Mouse (Mus musculus): ENCODE data around the gene Fa2h. TPM values are rescaled to one million over a fixed set of nuclear protein-coding genes. Genes with fewer than 3 reads are reported as not detected.
"Not testable (repeated sequence)": the region's sequence is repeated elsewhere in the genome, so short reads cannot be mapped to it uniquely, and the experiment has no call there.

Fa2h gene
- polyA plus RNA-seq, 1 experiment from 2014 or later, result 4.3 TPM

DNA sequence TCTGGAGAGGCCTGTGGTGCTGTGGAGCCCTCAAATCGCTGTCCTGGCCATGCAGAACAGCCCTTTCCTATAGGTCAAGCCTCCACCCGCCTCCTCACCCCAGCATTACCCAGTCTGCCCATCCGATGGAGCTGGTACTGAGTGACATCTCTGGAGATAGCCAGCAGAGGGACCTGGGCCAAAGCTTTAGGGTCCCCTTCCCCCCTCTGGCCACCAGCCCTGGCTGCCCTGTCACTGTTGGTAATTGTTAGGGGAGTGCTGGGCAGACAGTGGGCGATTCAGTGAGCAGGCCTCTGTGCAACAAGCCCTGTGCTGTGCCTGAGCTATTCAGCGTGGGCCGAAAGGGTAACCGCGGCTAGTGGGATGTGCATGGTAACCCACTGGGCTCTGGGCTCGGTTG, 40.1 kb downstream of the Fa2h start:
- no peaks in the 10 kb centered on the region for H3K27me3 ChIP-seq (replicated peaks)
- no peaks in the 10 kb centered on the region for H3K9me3 ChIP-seq
- H3K36me3 ChIP-seq, result no peaks in the 10 kb centered on the region
- H3K9ac ChIP-seq, result no peak overlapping the region
- ATAC-seq (ENCODE audit: insufficient read depth, low FRiP score, low read depth), result no peak
- 84% methylated on average over 9 of the region's 9 CpGs for WGBS
- H3K4me1 ChIP-seq, result no peaks in the 10 kb centered on the region
- no peak overlapping the region for H3K4me2 ChIP-seq
- no peak overlapping the region for H3K4me3 ChIP-seq (replicated peaks)
- no peak overlapping the region for H3K27ac ChIP-seq

DNA sequence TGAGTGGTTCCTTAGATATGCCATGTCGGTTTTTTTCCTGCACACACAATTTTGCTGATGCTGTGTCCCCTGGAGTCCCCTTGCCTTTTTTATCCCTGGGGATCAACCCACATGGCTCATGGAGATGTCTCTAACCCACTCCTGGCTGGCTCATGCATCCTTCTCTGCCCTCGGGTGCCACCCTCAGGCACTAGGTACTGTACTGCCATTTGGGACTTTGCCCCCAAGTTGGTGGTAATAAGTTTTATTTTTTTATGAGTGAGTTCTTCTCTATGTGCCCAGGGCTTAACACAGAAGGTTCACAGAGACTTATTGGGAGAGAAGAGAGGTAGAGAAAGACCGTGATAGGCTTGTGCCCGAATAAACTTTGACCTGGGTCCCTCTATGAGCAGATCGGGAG, 41.3 kb downstream of the Fa2h start:
- Histone ChIP-seq H3K9me3 (no peaks in the 10 kb centered on the region), H3K27me3 (replicated peaks) (no peaks in the 10 kb centered on the region), H3K4me1 (no peaks in the 10 kb centered on the region), H3K4me3 (replicated peaks) (no peak overlapping the region), H3K9ac (no peak overlapping the region), H3K36me3 (no peaks in the 10 kb centered on the region), H3K27ac (no peak overlapping the region), H3K4me2 (no peak overlapping the region)
- ATAC-seq (ENCODE audit: insufficient read depth, low FRiP score, low read depth), result no peak
- 77% methylated on average over 5 of the region's 5 CpGs for WGBS

DNA sequence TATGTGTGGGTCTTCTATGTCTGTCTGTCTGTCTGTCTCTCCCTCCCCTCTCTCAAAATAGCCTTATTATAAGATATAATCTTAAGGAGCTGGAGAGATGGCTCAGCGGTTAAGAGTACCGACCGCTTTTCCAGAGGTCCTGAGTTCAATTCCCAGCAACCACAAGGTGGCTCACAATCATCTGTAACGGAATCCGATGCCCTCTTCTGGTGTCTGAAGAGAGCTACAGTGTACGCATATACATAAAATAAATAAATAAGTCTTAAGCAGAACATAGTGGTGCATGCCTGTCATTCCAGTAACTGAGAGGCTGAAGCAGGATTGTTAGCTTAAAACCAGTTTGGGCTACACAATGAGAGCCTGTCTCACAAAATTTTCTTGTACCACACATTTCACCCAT, 43.0 kb downstream of the Fa2h start:
- no peak overlapping the region for H3K9ac ChIP-seq
- 88% methylated on average over 6 of the region's 6 CpGs for WGBS
- H3K27ac ChIP-seq, result no peak overlapping the region
- no peaks in the 10 kb centered on the region for H3K4me1 ChIP-seq
- H3K27me3 ChIP-seq (replicated peaks), result no peaks in the 10 kb centered on the region
- H3K9me3 ChIP-seq, result no peaks in the 10 kb centered on the region
- no peaks in the 10 kb centered on the region for H3K36me3 ChIP-seq
- no peak overlapping the region for H3K4me2 ChIP-seq
- no peak overlapping the region for H3K4me3 ChIP-seq (replicated peaks)
- ATAC-seq (ENCODE audit: insufficient read depth, low FRiP score, low read depth), result no peak

DNA sequence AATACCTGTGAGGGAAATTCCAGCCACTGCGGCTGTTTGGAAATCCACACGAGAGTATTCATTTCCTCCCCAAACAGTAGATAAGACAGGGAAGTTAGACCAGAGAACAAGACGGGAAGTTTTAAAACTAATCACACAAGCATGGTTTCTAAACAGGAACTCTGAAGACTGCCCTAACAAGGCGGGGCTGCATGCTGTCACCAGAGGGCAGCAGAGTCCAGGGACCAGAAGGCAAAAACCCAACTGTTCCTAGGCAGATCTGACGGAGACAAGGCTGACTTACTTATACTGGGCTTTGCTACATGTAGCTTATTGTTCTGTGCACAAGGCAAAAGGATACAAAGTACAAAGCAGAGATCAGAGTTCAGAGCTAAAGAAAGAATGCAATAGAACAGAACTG, 50.4 kb downstream of the Fa2h start:
- no peak overlapping the region for H3K9ac ChIP-seq
- no peaks in the 10 kb centered on the region for H3K4me1 ChIP-seq
- 11% methylated on average over 5 of the region's 5 CpGs for WGBS
- H3K27me3 ChIP-seq (replicated peaks), result no peaks in the 10 kb centered on the region
- no peaks in the 10 kb centered on the region for H3K9me3 ChIP-seq
- H3K27ac ChIP-seq, result no peak overlapping the region
- H3K36me3 ChIP-seq, result no peaks in the 10 kb centered on the region
- no peak overlapping the region for H3K4me3 ChIP-seq (replicated peaks)
- H3K4me2 ChIP-seq, result no peak overlapping the region
- no peak for ATAC-seq (ENCODE audit: insufficient read depth, low FRiP score, low read depth)

DNA sequence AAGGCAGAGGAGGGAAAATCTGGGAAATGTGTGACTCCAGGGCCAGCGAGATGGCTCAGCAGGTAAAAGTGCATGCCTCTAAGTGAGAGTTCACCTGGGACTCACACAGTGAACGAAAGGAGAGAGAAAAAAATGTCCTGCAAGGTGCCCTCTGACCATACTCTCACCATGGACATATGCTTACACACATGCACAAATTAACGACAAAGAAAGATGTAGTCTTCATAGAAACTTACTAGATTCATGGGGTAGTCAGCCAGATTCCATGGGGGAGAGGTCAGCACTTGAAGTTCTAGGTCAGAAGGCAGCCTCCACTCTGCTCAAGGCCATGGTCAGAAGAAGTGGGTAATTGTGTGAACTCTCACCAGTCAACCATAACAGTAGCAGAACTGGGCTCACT, 53.4 kb downstream of the Fa2h start:
- H3K4me2 ChIP-seq, result no peak overlapping the region
- 0 out of 2 replicates have a peak, but pooled peaks cover 4% of the 10 kb centered on the region for H3K4me1 ChIP-seq
- WGBS, result 63% methylated on average over 3 of the region's 3 CpGs
- H3K27me3 ChIP-seq (replicated peaks), result no peaks in the 10 kb centered on the region
- no peak overlapping the region for H3K4me3 ChIP-seq (replicated peaks)
- ATAC-seq (ENCODE audit: insufficient read depth, low FRiP score, low read depth), result no peak
- no peaks in the 10 kb centered on the region for H3K36me3 ChIP-seq
- H3K9ac ChIP-seq, result no peak overlapping the region
- H3K27ac ChIP-seq, result no peak overlapping the region
- H3K9me3 ChIP-seq, result no peaks in the 10 kb centered on the region

DNA sequence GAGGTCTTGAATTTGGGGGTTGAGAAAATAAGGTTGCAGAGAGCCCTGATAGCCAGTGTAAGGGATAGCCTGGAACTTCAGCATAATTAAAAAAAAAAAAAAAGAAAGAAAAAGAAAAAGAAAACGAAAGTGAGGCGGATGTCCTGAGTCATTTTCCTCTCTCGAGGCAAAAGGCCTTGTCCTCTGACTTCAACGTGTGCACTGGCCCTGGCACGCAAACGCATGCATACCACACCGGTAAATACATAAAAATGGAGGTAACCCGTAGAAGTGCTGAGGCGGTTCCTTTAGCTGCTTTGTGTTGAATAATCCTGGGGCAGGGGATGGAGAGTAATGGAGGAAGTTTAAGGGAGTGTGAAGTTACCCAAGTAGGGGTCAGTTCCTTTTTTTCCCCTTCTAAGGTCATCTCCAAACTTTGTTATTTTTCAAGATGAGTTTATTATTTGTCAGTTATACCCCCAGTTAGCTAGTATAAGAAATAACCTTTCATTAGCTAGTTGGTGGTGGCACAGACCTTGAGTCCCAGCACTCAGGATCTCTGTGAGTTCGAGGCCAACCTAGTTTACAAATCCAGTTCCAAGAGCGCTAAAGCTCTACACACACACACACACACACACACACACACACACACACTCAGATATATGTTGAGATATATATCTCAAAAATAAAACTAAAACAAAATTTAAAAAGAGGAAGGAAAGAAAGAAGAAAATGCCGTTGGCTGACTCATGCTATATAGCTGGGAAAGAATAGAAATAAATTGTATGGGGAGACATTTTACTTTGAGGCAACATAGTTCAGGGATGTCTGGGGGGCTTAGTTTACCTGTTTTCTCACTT, 55.0 kb downstream of the Fa2h start:
- Histone ChIP-seq H3K9me3 (no peaks in the 10 kb centered on the region), H3K27me3 (replicated peaks) (no peaks in the 10 kb centered on the region), H3K4me3 (replicated peaks) (peak overlapping the region; percentile 52), H3K4me2 (peak overlapping the region; percentile 96), H3K9ac (no peak overlapping the region), H3K27ac (no peak overlapping the region; the same call in 1 of the 2 replicates), H3K4me1 (0 out of 2 replicates have a peak, but pooled peaks cover 4% of the 10 kb centered on the region), H3K36me3 (no peaks in the 10 kb centered on the region)
- 38% methylated on average over 12 of the region's 12 CpGs for WGBS
- no peak for ATAC-seq (ENCODE audit: insufficient read depth, low FRiP score, low read depth)

DNA sequence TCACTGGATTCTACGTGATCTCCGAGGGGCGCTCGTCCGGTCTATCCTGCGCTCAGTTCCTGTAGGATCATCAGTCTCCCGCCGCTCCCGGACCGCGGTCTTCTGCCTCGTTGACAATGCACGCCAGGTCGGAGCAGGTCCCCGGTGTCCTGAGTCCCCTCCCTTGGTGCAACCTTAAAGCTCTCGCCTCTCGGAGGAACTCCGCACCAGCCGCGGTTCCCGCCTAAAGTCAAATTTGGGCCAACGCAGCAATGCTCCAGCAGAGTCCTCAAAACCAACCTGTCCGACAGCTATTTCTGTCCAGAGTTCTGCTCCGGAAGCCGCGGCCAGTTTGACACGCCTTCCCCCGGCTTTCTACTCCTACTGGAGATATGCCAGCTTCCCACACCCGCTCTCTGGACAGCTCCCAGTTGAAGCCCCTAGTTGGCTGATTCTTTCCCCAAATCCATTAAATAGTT, 55.7 kb downstream of the Fa2h start, which contains the start of gene Mlkl:
Gene Mlkl, minus strand, starts transcription at position 288 of the 458 bp plus-strand sequence.
- Histone ChIP-seq H3K9me3 (no peaks in the 10 kb centered on the region), H3K4me1 (0 out of 2 replicates have a peak, but pooled peaks cover 4% of the 10 kb centered on the region), H3K27me3 (replicated peaks) (no peaks in the 10 kb centered on the region), H3K4me3 (replicated peaks) (peak within 1 kb of the TSS; percentile 52), H3K9ac (peak within 1 kb of the TSS; percentile 16; the same call in 1 of the 2 replicates), H3K27ac (peak within 1 kb of the TSS; percentile 7; the same call in 1 of the 2 replicates), H3K36me3 (no peaks in the 10 kb centered on the region), H3K4me2 (peak within 1 kb of the TSS; percentile 96)
- ATAC-seq (ENCODE audit: insufficient read depth, low FRiP score, low read depth), result no peak
- WGBS, result under 1% methylated on average over 29 of the region's 29 CpGs

DNA sequence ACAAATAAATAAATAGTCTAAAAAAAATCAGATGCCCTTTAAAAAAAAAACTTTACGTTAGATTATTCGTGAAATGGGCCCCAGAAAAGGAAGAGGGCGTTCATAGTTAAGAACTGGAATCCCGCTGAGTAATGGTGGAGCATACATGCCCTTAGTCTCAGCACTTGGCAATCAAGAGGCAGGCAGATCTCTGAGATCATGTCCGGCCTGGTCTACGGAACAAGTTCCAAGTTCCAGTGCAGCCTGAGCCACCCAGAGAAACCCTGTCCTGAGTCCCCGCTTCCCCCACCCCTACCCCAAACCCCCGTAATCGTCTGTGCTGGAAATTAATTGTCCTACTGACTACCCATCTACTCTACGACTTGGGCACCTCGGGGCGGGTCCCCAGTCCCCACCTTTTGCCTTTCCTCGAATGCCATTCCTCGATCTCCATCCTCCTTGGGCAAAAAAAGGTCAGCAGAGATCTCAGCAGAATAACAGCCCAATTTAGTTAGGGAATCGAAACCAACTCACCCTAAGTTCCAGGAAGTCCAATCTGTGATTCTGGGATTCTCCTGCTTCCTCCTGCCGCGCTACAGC, 56.2 kb downstream of the Fa2h start:
- no peaks in the 10 kb centered on the region for H3K36me3 ChIP-seq
- H3K9me3 ChIP-seq, result no peaks in the 10 kb centered on the region
- WGBS, result 22% methylated on average over 17 of the region's 17 CpGs
- H3K4me2 ChIP-seq, result peak overlapping the region; percentile 96
- 0 out of 2 replicates have a peak, but pooled peaks have one; percentile 14 for ATAC-seq (ENCODE audit: insufficient read depth, low FRiP score, low read depth)
- 0 out of 2 replicates have a peak, but pooled peaks cover 4% of the 10 kb centered on the region for H3K4me1 ChIP-seq
- H3K27me3 ChIP-seq (replicated peaks), result no peaks in the 10 kb centered on the region
- H3K27ac ChIP-seq, result 0 out of 2 replicates have a peak overlapping the region, but pooled peaks have one; percentile 7
- H3K4me3 ChIP-seq (replicated peaks), result peak overlapping the region; percentile 52
- H3K9ac ChIP-seq, result 0 out of 2 replicates have a peak overlapping the region, but pooled peaks have one; percentile 16

DNA sequence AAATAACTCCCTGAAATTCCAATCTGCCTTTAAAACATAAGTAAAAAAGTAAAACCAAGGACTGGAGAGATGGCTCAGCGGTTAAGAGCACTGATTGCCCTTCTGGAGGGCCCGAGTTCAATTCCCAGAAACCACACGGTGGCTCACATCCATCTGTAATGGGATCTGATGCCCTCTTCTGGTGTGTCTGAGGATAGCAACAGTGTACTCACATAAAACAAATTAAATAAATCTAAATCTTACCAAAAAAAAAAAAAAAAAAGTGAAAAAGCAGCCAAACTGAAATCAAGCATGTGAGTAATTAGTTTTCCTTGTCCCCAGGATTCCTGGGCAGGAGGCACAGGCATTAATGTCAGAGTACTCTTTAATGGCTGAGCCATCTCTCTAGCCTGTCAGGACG, 56.9 kb downstream of the Fa2h start:
- ATAC-seq (ENCODE audit: insufficient read depth, low FRiP score, low read depth), result no peak
- H3K9me3 ChIP-seq, result no peaks in the 10 kb centered on the region
- H3K36me3 ChIP-seq, result no peaks in the 10 kb centered on the region
- H3K4me3 ChIP-seq (replicated peaks), result no peak overlapping the region
- WGBS, result 81% methylated on average over 4 of the region's 4 CpGs
- no peak overlapping the region for H3K9ac ChIP-seq
- H3K4me1 ChIP-seq, result 0 out of 2 replicates have a peak, but pooled peaks cover 4% of the 10 kb centered on the region
- H3K4me2 ChIP-seq, result no peak overlapping the region
- no peaks in the 10 kb centered on the region for H3K27me3 ChIP-seq (replicated peaks)
- H3K27ac ChIP-seq, result no peak overlapping the region

DNA sequence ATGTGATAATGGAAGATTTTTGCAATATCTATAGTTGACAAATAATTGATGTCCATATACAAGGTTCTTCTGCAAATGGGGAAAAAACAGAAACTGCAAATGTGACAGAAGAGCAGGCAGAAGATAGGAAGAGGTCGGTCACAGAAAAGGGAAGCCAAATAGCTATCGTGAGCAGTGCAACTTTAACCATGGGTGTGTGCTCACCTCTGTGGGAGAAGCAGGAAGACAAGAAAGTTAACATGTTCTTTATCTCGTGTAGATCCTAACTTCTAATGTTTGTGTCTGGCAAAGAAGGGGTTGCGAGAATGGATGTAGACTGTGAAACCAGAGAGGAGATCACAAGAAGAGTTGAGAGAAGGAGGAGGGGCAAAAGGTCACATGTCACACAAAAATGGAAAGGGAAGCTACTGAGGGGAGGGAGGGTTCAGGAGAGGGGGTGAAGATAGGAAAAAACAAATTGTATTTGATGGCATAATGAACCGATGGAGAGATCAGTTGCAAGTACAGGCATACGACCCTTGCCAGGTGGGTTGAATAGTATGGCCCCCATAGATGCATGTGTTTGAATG, 68.3 kb downstream of the Fa2h start:
- Histone ChIP-seq H3K4me2 (no peak overlapping the region), H3K27ac (no peak overlapping the region), H3K4me1 (no peaks in the 10 kb centered on the region), H3K9me3 (no peaks in the 10 kb centered on the region), H3K4me3 (replicated peaks) (no peak overlapping the region), H3K9ac (no peak overlapping the region), H3K36me3 (no peaks in the 10 kb centered on the region), H3K27me3 (replicated peaks) (no peaks in the 10 kb centered on the region)
- WGBS, result 72% methylated on average over 6 of the region's 6 CpGs
- ATAC-seq (ENCODE audit: insufficient read depth, low FRiP score, low read depth), result no peak

DNA sequence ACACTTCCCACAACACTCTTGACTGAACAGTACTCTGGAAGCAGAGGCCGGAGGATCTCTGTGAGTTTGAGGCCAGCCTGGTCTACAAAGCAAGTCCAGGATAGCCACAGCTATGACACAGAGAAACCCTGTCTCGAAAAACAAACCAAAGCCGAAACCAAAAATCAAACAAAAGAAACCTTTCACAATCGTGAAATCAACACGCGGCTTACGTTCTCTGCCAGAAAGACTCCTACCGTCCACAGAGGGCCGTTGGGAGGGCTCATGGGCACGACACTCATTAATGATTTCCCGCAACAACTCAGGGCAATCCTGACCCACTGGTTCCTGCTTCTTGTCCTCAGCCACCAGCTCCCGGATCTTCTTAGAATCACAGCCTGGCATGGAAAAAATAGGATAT, 78.9 kb downstream of the Fa2h start:
- no peak for ATAC-seq (ENCODE audit: insufficient read depth, low FRiP score, low read depth)
- Histone ChIP-seq H3K27ac (no peak overlapping the region), H3K36me3 (no peaks in the 10 kb centered on the region), H3K4me2 (no peak overlapping the region), H3K4me3 (replicated peaks) (no peak overlapping the region), H3K4me1 (no peaks in the 10 kb centered on the region), H3K9ac (no peak overlapping the region), H3K9me3 (no peaks in the 10 kb centered on the region), H3K27me3 (replicated peaks) (no peaks in the 10 kb centered on the region)
- WGBS, result 83% methylated on average over 12 of the region's 12 CpGs

DNA sequence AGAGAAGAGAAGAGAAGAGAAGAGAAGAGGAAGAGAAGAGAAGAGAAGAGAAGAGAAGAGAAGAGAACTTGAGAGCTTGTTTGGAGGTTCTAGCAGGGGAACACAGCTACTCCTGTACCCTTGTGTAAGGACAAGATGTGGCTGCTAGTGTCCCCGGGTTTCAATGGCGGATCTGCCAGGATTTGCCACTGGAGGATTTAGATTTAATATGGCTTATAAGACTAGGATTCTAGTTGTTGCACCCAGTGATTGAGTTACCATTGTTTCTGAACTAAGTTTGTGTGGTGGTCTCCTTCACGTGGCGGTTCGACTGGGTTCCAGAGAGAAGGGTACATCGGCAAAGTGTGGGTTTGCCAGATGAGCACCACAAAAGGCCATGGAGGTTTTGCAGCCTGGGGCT, 79.7 kb downstream of the Fa2h start:
- H3K4me2 ChIP-seq; H3K9me3 ChIP-seq; H3K27me3 ChIP-seq (replicated peaks); ATAC-seq (ENCODE audit: insufficient read depth, low FRiP score, low read depth); H3K9ac ChIP-seq; H3K36me3 ChIP-seq; H3K4me3 ChIP-seq (replicated peaks); H3K27ac ChIP-seq; H3K4me1 ChIP-seq: not testable (repeated sequence)
- WGBS, result 91% methylated on average over 6 of the region's 6 CpGs
